Mouse (Mus musculus) right cerebral cortex, postnatal 4 days (tissue): ENCODE results near the gene Rabep1.
A peak's percentile ranks its signal among the peaks of the same experiment; 100 is the strongest.

Source experiments
- DNase-seq: peaks from one replicate; pipeline ENCODE4 v3.0.0-alpha.2; 2022

Rabep1 gene

DNA sequence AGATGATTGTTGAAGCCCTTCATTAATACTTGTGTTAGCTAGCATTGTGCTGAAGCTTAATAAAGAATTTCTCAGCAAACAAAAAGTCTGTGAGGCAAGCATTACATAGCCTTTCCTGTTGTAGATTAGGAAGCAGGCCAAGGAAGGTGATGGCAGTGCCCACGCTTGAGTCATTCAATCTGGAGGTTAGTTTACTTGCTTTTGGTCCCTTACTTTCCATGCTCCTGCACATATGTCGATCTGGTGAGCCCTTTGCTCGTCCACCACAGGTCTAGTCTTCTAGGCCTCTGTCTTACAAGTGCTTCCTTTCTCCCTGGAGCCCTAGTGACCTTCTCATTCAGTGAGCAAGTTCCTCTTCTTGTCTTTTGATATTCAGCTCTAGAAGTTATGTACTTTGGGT lies 62.1 kb downstream of the Rabep1 start:
- DNase-seq = no peak

DNA sequence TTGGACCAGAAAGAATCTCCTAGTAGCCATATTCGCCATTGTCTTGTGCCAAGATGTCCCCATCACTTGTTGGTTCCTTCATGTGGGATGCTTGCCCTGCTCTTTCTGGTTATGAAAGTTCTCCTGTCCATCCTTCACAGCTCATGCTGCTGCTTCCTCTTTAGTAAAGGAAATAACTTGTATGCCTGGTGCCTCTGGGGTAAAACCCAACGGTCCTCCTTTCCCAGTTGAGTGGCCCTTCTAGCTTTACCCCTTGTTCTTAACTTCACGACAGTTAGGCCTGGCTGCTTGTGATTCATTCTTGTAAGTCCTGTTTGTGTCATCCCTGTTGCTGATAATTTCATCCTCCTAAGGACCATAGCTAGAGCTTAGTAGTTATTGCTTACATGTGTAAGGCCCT lies 66.7 kb downstream of the Rabep1 start:
- DNase-seq = no peak

DNA sequence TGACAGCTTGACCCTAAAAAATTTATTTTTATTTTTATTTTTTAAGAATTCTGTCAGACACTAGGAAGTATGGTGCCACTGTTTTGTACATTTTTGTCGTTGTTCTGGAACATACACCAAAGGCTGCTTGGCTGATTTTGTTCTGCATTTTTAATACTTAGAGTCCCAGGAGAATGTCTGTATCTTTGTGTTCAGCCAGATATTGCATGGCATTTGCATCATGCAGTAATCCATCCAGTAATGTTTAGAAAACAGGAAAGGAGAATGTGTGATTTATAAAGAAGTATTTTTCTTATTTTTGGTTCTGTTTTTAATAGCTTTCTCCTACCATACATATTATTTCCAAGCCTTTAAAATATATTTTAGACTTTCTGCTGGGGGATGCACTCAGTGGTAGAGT lies 67.3 kb downstream of the Rabep1 start:
- no peak for DNase-seq

DNA sequence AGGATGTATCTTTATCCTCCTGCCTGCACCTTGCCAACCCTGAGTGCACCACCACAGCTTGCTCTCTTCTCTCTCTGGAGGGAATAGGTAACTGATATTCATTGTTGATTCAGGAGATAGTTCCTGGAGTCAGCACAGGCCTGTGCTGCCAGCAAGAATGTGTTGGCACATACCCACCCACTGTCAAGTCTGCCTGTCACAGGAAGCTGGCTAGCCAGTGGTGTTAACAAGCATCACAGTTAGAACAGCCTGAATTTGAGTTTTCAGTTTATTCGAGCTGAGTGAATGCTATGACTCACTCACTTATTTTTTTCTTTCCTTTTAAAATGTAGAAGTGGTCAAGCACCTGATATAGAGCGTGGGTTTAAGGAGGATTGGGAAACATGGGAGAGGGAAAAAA lies 73.3 kb downstream of the Rabep1 start:
- DNase-seq = no peak

DNA sequence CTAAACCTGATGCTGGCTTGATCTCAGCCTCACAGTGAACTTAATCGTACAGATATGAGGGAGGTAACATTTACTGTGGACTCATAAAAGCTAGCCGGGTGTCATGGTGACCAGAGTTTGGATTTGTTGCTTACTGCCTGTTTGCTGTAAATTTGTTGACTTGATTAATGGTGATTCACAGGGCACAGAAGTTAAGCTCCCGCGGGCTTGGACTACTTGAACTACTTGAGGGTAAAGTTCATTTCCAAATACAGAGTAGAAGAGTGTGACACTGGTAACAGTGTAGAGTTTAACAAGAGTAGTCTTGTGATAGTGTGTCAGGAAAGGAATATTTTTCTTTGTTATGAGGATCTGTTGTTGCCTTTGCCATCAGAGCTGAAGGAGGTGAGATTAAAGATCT lies 74.9 kb downstream of the Rabep1 start:
- no peak for DNase-seq

DNA sequence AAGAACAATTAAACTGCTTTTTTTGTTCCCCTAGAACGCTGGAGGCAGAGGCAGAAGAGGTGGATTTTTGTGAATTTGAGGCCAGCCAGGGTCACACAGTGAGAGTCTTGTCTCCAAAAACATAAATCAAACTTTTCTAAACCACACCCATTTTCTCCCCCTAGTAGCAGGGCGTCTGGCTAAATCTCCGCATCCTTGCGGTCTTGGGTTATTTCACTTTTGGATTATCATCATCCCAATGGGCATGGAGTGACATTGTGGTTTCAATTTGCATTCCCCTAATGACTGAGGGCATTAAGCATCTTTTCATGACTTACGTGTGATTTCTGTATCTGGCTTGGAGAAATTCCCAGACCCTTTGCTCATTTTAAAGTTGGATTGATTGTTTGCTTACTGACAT lies 86.9 kb downstream of the Rabep1 start:
- DNase-seq = no peak

DNA sequence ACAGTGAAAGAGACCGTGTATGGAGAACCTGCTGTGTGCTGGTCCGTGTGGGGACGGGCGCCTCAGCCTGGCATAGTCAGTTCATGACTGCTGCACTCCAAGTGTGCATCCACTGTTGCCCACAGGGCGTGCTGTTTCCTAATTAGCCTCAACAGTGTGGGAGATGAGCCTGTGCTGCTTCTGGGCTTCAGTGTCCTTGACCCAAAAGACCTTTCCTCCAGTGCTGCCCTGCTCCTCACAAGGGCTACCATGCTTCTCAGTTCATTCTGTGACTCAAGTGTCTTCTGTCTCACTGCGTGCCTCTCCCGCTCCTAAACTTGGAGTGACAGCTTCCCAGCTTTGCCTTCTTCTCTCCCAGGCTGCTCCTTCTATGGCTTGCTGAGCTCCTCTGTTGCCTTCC lies 90.7 kb downstream of the Rabep1 start:
- DNase-seq = no peak

DNA sequence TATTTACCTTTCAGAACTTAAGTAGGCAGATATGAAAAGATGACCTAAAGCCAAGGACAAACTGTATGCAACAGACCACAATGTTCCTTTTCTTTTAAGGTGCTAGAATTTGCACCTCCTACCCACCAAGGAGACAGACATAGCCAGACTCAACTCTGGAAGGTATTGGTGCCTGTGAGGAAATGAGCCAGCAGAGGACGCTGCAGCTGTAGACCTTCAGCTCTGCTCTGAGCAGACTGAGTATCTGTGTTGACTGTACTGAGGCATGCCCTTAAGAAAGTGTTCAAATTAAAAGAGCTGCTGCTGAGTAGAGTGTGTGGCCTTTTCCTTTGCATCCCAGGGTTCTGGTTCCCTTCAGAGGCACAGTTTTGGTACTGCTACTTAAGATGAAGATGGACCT lies 98.0 kb downstream of the Rabep1 start:
- no peak for DNase-seq

DNA sequence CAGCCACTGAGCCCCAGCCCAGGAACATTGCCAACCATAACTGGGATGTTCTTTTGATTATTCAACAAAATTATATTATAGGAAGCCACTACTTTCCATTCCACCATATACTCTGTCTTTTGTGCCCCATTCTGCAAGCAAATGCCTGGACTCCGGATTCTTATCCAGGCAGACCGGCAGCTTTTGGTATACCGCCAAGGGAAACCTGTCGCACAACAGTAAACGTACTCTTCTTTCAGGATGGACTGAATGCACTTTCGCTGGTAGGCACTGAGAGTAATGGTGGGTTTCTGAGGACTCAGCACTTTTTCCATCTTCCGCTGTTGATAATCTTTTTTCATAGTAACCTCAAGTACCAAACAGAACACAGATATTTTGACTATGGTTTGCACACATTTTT lies 99.1 kb downstream of the Rabep1 start:
- peak; percentile 8 for DNase-seq

DNA sequence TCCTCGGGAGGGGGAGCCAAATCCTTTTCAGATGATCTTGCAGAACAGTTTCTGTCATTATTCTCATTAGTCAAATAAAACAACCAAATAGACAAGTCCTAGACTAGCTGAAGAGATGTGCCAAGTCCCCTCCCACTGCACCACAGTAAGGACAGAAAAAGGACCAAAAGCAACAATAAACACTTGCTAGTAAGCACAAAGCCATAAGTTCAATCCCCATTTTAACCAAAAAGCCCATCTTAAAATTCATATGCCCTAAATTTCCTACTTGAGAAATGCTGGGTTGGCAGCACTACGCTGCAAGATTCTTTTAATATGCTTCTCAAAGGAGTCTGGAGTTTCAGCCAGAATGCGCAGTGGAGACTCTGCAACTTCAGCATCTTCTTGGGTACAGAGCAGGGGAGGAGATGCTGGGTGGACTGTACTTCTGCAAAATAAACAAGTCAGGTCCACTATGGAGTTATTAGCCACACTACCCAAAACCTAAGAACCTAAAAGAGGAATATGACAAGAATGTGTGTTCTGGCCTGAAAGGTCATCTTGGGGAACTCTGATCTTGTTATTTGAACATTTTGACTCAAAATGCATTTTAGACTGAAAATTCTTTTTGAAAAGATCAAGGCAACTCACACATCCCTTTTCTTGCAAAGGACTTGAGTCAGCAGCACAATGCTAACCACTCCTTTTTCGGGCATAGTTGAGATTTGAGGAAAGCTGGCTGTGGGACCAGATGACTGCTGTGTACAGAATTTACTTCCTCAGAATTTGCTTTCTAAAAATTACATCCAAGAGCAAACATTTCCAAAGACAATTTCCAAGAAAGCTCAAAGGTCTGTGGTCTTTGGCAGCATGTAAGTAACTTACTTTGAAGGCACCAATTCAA lies 100.6 kb downstream of the Rabep1 start:
- no peak for DNase-seq

DNA sequence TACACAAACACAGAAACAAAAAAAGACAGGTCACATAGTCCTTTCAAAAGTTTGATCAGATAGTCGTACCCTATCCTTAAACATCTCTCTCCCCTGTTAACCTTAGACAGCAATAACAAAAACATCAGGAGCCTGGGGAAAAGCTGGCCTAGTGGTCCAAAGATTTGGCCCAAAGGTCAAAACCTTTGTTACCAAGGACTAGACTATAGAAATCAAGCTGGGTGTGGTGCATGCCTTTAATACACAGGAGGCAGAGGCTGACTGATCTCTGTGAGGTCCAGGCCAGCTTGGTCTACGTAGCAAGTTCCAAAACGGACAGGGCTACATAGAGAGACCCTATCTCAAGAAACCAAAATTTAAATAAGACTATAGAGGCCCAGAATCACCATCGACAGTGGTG lies 110.1 kb downstream of the Rabep1 start:
- DNase-seq = no peak

DNA sequence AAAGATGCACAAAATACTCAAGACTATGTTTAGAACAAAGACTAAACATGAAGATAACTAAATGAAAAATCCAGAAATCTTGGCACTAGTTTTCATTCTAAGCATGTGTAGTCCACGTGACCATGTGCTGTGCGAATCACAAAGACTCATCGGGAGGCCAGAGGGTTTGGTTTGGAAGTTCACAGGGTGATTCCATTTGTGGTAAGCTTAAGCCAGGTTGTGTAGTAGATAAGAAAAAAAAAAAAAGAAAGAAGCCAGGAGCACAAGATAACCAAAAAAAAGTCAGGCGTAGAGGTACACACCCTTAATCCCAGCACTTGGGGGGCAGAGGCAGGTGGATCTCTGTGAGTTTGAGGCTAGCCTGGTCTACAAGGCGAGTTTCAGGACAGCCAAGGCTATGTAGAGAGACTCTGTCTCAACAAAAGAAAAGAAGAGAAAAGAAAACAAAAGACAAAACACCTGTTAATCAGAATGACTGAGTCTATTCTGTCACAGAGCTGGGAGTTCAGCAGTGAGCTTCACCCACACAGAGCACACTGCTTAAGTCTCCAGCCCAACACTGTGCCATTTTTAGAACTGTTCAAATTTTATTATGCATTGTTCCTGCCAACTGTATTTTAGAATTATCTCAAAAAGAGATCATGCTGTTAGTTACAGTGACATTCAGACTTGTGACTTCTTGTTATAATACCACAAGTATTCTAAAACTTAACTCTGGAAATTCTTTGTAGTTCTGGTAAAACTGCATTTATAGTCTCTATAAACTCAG lies 116.4 kb downstream of the Rabep1 start:
- DNase-seq = no peak

DNA sequence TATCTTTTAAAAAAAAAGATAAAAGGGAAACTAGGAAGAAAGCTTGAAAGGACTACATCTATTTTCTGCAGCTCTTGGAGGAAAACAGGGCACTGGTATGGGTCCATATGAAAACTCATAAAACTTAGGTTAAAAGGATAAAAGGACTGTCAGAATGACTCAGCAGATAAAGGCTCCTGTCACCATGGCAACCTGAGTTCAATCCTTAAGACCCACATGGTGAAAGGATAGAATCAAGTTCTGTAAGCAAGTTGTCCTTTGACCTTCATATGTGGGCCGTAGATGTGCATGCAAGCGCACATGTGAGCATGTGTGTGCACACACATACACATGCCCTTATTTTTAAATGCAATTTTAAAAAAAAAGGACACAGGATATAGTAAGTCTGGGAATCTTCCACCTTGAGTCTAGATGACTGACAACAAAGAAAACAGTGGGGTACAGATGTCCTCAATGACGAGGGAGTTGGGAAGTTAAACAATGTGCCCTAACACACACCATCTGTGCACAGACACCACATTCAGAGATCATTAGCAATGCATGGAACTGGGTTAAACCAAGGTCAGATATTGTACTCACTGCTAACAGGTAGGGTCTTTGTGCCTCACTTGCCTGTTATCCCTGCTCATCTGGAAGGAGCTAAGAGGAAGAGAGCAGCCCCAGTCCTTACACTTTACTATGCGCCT lies 119.8 kb downstream of the Rabep1 start:
- DNase-seq = no peak

DNA sequence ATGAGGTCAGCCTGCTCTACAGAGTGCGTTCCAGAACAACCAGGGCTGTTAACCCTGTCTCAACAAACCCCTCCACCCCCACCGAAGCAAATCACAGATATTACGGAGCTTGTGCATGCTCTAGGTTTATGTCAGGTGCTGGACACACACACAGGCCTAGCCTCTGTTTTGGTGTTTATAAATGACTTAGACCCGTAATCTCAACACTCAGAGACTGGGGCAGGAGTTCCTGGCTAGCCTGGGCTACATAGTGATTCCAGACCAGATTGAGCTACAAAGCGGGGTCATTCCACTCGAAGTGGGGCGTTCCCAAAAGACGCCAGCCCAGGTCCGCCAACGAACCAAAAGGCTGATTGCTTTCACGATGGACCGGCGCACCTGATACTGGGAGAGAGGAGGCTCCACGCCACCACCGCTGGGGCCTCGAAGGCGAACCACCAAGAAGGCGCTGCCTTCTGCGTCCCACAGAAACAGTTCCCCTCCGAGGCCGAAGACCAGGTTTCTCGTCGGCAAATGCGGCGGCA lies 124.8 kb downstream of the Rabep1 start:
- no peak for DNase-seq

DNA sequence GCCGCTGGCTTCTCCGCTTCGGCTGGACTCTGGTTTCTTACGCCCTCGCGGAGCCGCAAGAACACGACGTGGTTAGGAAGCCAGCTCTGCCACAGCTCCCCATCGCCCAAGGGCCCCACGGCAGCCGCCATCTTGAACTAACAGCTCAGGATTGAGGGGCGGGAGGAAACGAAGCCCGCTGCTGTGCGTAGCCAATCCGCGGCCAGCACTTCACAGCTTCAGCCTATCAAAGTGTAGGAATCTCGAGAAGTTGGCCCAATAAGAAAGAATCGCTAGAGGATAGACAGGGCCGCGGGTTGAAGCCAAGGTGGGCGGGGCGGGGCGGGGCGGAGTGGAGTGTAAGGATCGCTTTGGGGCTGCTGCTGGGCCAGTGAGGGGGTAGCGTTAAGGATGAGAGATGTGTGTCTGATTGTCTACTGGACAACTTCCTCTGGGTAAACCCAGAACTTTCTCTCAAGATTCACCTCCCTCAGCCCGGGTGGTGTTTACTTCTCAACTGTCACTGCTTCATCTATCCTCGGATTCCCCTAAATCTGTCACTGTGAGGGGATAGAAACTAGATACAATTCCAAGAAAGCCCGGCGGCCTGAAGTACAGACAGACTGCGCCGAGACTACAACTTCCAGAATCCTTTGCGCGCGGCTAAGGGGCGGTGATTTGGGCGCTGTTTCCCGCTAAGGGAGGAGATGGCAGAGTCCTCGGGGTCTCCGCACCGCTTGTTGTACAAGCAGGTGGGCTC lies 125.4 kb downstream of the Rabep1 start, which contains the start of the genes Nup88 and Rpain:
Gene Nup88 (minus strand): TSS at position 153 of the 739 bp plus-strand sequence.
Gene Rpain (plus strand): TSS at position 393 of the 739 bp plus-strand sequence.
- peak; percentile 86 for DNase-seq

DNA sequence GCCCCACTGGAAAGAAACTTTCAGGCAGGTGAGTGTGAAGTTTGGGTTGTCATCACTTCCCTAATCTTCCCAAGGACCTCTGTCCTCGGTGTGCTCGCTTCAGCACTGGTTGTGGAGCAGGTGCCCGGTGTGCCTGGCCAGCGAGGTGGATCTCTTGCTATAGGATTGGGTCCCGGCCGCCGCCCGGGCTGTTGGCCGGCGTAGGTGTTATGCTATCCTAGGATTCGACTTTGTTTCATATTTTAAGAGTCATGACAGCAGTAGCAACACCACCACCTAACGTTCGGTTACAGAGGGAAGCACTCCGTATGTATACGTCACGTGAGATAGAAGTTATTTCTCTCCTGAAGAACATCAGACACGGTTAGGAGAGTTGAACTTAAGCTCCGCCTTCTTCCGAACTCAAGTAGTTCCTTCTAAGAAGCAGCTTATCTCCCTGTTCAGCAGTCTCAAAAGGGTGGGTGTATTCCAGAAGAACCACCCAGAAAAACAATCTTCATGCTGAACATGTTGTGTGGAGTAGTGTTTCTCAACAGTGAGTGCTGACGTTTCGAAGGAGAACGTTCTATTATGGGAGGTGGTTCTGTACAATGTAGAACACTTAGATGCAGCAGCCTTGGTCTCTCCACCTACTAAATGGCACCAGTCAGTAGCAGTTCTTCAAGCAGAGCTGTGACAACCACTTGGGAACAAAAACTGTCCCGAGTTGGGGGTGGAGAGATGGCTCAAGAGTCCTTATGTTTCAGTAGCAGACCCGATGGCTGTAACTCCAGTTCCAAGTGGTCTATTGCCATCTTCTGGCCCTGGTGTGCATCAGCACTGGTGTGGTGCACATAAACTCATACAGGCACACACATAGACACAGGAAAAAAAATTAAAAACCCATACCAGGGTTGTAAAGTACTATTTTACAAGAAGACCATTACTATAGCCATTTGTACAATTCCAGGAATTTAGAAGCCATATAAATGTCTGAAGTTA lies 126.3 kb downstream of the Rabep1 start:
- DNase-seq = no peak

DNA sequence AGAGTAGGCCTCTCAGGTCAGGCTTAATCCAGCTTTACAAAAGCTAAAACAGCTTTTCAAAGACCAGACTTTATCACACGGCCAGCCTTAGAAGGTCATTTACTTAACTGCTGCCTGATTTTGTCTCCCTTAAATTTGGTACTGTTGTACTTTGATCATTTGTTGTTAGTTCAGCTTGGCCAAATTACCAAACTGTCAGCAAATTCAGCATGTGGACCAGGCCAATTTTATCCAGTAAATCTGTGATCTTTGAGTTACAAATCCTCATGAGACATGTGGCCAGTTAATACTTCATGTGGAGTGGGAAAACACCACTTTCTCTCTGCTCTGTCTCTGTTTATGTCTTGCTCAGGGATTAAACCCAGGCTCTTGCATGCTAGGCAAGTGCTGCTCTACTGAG lies 128.0 kb downstream of the Rabep1 start:
- no peak for DNase-seq

DNA sequence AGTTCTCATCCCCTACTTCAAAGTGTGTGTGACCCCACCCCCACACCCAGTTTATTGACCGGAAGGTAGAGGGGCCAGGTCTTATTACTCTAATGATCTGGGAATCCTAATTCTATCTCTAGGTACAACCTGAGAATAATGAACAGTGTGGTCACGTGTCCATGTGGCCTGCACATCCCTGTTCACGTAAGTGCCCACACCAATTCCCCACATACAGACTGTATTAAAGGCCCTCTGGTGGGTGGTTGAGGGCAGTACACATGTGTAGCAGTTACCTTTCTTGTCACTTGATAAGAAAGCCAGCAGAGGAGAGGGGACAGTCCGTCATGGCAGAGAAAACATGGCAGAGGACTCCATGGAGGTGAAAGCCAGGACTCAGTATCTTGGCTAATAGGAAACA lies 129.4 kb downstream of the Rabep1 start:
- no peak for DNase-seq

DNA sequence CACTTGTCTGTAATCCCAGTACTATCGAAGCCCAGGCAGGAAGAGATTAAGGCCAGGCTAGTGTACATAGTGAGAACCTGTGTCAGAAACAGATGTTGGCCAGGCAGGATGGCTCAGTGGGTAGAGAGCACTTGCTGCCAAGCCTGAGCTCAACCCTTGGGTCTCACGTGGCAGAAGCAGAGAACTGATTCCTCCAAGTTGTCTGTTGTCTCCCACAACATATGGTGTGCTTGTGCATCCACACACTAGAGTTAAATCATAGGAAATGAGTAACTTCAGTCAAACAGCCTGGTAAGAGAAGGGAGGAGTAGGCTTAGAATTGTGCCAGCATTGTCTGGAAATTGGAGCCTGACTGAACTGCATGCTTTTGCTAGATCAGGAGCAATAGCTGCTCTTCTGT lies 130.6 kb downstream of the Rabep1 start:
- no peak for DNase-seq

DNA sequence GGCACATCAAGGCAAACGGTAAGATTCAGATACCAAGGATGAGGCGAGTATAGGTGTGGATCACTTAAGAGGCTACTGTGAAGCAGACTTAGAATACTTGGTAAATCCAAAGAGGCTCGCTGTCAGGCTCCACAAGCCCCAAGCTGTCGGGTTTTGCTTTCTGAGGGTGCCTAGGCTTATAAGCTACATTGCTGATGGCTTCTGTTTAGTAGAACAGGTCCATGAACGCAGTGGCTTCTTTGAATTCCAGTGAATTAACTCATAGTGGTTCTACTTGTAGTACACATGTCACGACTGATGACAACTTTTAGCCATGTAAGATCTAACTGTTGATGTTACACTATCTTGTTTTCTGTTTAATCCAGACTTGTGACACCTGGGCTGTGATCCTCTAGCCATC lies 132.7 kb downstream of the Rabep1 start:
- no peak for DNase-seq

DNA sequence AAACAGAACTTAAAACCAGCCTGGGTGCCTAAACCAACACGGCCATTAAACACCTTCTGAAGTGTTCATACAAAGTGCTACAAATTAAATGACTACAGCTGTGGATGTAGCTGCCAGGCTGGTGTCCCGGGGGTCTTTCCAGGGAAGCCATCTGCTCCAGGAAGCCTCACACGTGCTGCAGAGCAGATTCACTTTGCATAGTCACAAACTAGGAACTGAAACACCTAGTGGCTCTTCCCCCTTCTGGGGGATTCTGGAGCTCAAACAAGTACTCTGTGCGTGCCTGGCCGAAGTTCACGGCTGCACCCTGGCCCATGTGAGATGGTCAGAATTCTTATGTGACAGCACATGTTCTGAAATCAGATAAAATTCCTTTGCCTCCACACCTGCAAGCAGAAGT lies 135.7 kb downstream of the Rabep1 start:
- DNase-seq = no peak
